Mouse (Mus musculus) layer of hippocampus, adult 11-12 months (tissue): ENCODE measurements around the gene Pklr.
A peak's percentile ranks its signal among the peaks of the same experiment; 100 is the strongest.

Source experiments
- DNase-seq: peaks from one replicate; pipeline ENCODE4 v3.0.0; 2022; ENCODE audit warnings: low spot score

Gene Pklr

GRCm38 (mm10) chr3:89164506-89165267 is 28.7 kb downstream of the Pklr start, which contains the start of gene Clk2:
Clk2 (plus strand) TSS chr3:89164795.
- peak; percentile 93 for DNase-seq

- DNase-seq = no peak
Measured at GRCm38 (mm10) chr3:89165268-89165870, 29.4 kb downstream of the Pklr start.

- DNase-seq = no peak
Measured at GRCm38 (mm10) chr3:89166945-89167344, 31.0 kb downstream of the Pklr start.

- no peak for DNase-seq
Measured at GRCm38 (mm10) chr3:89174844-89175243, 38.9 kb downstream of the Pklr start.

DNA sequence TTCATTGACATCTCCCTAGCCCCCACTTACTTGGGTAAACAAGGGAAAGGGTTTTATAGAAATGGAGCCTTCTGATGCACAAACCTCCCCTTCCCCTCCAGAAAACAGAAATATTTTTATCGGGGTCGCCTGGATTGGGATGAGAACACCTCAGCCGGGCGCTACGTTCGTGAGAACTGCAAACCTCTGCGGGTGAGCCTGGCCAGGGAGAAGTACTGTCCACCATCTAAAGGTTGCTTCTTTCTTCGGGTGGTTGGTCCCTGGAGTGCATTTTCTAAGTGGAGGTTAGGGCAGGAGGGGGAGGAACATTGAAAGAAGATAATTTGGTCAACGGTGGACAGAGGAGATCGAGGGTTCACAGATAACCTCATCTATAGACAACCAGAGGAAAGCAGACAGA is 39.6 kb downstream of the Pklr start:
- no peak for DNase-seq

GRCm38 (mm10) chr3:89176421-89176820 is 40.5 kb downstream of the Pklr start:
- no peak for DNase-seq

DNA sequence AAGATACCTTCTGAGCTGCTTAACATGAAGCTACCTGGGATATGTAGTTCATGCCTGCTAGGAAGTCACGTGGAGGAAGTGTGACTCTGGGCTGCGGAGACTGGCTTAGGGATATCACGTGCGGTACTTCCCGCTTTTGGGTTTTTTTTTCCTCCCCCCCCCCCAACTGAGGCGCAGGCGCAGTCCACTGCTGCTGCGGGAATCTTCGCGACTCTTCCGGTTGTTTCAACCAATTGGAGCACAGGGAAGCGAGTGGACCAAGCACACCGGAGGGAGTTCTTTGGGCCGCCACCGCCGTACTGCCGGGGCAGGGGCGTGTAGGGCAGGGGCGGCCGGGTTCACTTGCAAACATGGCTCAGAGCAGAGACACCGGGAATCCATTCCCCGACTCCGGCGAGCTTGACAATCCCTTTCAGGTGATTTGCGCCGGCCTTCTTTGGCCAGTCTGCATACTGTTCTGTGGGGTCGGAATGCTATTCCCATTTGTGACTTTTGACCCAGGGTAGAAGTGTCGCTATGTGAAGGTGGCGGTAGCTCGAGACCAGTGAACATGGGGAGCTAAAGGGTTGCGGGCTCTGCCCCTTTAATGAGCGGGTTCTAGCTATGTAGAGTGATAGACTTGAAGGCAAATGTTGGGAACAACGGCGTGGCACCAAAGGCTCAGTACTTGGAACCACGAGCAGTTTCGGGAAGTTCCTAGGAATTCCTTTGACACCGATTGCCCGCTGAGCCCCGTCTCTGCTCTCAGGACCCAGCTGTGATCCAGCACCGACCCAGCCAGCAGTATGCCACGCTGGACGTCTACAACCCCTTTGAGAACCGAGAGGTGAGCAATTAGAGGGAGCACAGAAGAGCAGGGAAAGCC is 41.5 kb downstream of the Pklr start, which contains the start of gene Scamp3:
Gene Scamp3, plus strand, starts transcription at position 232 of the 865 bp plus-strand sequence.
- DNase-seq = peak; percentile 91

DNA sequence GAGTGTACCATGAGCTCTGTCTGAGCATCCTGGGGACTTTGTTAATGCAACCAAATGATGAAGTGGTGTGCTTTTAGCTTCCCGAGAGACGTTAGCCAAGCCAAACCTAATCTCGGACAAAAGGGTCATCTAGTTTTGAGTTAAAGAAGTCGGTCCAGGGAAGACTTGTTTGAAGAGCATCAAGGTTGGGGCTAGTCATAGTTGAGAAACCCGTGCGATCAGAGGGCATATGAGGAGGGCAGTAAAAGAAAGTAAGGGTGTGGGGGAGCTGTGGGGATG is 42.1 kb downstream of the Pklr start:
- no peak for DNase-seq

DNA sequence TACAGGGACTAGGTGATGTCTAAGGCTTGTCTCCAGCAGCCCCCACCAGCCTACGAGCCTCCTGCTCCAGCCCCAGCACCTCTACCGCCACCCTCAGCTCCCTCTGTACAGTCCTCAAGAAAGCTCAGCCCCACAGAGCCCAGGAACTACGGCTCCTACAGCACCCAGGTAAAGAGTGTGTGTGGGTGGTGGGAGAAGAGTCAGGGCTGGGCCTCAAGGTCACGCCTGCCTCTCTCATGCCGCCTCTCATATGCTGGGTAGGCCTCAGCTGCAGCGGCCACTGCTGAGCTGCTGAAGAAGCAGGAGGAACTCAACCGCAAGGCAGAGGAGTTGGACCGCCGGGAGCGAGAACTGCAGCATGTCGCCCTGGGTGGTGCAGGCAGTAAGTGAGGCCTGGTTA is 43.1 kb downstream of the Pklr start:
- DNase-seq = no peak

GRCm38 (mm10) chr3:89181749-89182500 is 46.0 kb downstream of the Pklr start:
- no peak for DNase-seq

GRCm38 (mm10) chr3:89182531-89183057 is 46.7 kb downstream of the Pklr start:
- no peak for DNase-seq

GRCm38 (mm10) chr3:89183058-89183958 is 47.4 kb downstream of the Pklr start, which contains the start of gene Fam189b:
Fam189b (plus strand) TSS chr3:89183143.
- peak; percentile 90 for DNase-seq

GRCm38 (mm10) chr3:89183959-89184315 is 48.0 kb downstream of the Pklr start:
- DNase-seq = no peak

GRCm38 (mm10) chr3:89187197-89187596 is 51.3 kb downstream of the Pklr start:
- no peak for DNase-seq

- no peak for DNase-seq
Measured at GRCm38 (mm10) chr3:89187690-89188477, 51.9 kb downstream of the Pklr start.

- no peak for DNase-seq
Measured at GRCm38 (mm10) chr3:89188478-89188875, 52.5 kb downstream of the Pklr start.

DNA sequence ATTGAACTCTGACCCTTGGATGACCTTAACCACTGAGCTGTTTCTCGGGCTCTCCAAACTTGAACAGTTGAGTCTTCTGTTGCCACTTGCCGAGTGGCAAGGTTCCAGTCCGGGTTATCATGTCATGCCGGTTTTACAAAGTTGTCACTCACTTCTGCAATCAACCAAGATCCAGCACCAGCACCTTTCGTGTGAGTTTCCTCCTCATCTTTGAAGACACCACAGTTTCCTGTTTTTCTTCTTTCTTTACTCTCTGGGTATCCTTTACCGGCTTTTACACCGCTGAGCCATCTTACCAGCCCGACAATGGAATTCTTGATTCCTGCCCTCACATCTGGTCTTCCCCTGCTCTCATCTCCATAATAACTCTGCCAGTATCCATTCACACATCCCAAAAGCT is 54.5 kb downstream of the Pklr start:
- no peak for DNase-seq

- DNase-seq = no peak
Measured at GRCm38 (mm10) chr3:89193351-89193750, 57.4 kb downstream of the Pklr start.

DNA sequence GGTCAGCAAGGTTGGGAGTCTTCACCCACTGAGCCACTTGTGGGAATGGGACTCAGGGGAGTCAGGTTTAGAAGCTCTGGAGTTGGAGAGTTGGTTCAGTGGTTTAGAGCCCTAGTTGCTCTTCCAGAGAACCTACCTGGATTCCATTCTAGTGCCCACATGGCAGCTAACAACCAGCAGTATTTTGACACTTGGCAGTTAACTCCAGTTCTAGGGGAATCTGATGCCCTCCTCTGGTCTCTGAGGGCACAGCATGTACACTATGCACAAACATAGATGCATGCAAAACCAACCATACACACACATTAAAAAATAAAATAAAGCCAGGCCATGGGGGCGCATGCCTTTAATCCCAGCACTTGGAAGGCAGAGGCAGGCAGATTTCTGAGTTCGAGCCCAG is 57.9 kb downstream of the Pklr start:
- DNase-seq = no peak
